Mouse (Mus musculus) spleen, adult 2 months (tissue): ENCODE measurements around the gene Tmem156. TPM values are rescaled to one million over a fixed set of nuclear protein-coding genes. Genes with fewer than 3 reads are reported as not detected.
A peak's percentile ranks its signal among the peaks of the same experiment; 100 is the strongest.

Experiments
- DNase-seq, 2 experiments: peaks; one replicate each; pipeline versions ENCODE4 v3.0.0 to v3.0.0-alpha.2; 2012 to 2021; ENCODE audit warnings: low spot score in 2 of 2, low read depth in 1 of 2
- H3K27ac ChIP-seq: fragments of 200-500 bp; 2 replicates; pipeline ENCODE4 v1.5.1; 2012; ENCODE audit warnings: low read length, inconsistent platforms; ENCODE audit not compliant: insufficient read depth
- H3K27me3 ChIP-seq: fragments of 200-500 bp; 2 replicates; pipeline ENCODE4 v1.6.1; 2012; ENCODE audit warnings: mild to moderate bottlenecking, moderate library complexity, low read length, inconsistent platforms; ENCODE audit not compliant: control insufficient read depth, insufficient read depth
- H3K36me3 ChIP-seq: fragments of 200-500 bp; 2 replicates; pipeline ENCODE4 v1.6.1; 2012; ENCODE audit warnings: mild to moderate bottlenecking, low read length, inconsistent platforms; ENCODE audit not compliant: control insufficient read depth, insufficient read depth
- H3K4me1 ChIP-seq: fragments of 200-500 bp; 2 replicates; pipeline ENCODE4 v1.6.1; 2011; ENCODE audit warnings: inconsistent platforms; ENCODE audit not compliant: control insufficient read depth, insufficient read depth, insufficient read length
- H3K4me3 ChIP-seq: fragments of 200-500 bp; 2 replicates; pipeline ENCODE4 v1.5.1; 2011; ENCODE audit warnings: mild to moderate bottlenecking, inconsistent platforms; ENCODE audit not compliant: insufficient read depth, insufficient read length; ENCODE audit errors: extremely low read depth
- CTCF ChIP-seq: fragments of 200-500 bp; IDR thresholded peaks from 2 replicates; pipeline ENCODE4 v1.5.1; 2011; ENCODE audit warnings: mild to moderate bottlenecking, inconsistent platforms; ENCODE audit not compliant: insufficient read depth, insufficient read length, insufficient replicate concordance; ENCODE audit errors: extremely low read depth
- POLR2A ChIP-seq: fragments of 200-500 bp; IDR thresholded peaks from 2 replicates; pipeline ENCODE4 v1.6.1; 2011; ENCODE audit warnings: low read depth, low read length, inconsistent platforms
- WGBS: fragments of 180-500 bp; shearing (Covaris S2); methylation state at CpG from one replicate; pipeline ENCODE4 v1.1.7; 2018; 5-methylcytosine and 5-hydroxymethylcytosine counted together
- polyA plus RNA-seq: library from polyadenylated mRNA; depleted of rRNA; stranded (reverse); fragments of >200 nt; gene quantifications from 2 replicates; pipeline ENCODE4 v1.2.3, GENCODE M21; 2012

Gene Tmem156
- polyA plus RNA-seq, 1 experiment: 2.9 TPM

DNA sequence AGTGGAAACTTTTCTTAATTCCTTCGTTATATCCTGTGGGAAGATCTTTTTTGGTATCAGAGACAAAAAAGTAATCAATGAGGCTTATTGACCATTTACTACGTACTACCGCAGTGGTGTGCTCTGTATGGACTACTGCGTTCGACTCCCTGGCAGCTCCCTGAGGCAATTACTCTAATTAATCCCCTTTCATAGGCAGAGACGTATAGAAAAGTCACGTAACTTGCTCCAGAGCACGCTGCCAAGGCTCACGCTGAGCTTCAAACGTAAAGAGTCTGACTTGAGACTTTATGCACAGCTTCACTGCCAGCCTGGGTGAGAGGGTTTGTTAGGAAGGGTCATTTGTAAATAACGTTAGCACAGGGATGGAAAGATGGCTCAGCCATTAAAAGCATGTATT is 8.1 kb upstream of the Tmem156 start:
- no peak for DNase-seq
- Histone ChIP-seq H3K27ac (no peak overlapping the region), H3K27me3 (no peaks in the 10 kb centered on the region), H3K36me3 (no peaks in the 10 kb centered on the region), H3K4me3 (no peak overlapping the region), H3K4me1 (peaks cover 2% of the 10 kb centered on the region; the same call in 1 of the 2 replicates)
- WGBS: 97% methylated on average over 11 of the region's 11 CpGs
- TF ChIP-seq POLR2A: no peak
- no peak for TF ChIP-seq CTCF

DNA sequence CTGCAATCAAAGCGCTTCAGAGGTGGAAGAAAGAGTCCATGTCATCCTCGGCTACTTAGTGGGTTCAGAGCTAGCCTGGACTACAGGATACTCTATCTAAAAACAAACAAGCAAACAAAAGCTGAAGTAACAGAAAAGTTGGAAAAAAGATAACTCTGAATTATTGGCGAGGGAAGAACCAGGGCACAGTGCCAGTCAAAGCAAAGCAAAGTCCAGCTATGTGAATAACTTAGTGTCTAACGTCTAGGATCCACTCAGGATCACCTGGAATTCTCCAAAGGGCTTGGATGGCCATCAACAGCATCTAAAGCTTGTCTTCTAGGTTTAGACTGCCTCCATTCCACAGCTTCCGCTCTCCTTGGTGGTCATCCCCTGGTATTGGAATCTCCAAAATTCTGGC is 5.5 kb upstream of the Tmem156 start:
- WGBS: 91% methylated on average over 5 of the region's 5 CpGs
- Histone ChIP-seq H3K27ac (no peak overlapping the region), H3K36me3 (no peaks in the 10 kb centered on the region), H3K27me3 (no peaks in the 10 kb centered on the region), H3K4me3 (no peak overlapping the region), H3K4me1 (no peaks in the 10 kb centered on the region; the same call in 1 of the 2 replicates)
- no peak for DNase-seq
- no peak for TF ChIP-seq POLR2A
- no peak for TF ChIP-seq CTCF

DNA sequence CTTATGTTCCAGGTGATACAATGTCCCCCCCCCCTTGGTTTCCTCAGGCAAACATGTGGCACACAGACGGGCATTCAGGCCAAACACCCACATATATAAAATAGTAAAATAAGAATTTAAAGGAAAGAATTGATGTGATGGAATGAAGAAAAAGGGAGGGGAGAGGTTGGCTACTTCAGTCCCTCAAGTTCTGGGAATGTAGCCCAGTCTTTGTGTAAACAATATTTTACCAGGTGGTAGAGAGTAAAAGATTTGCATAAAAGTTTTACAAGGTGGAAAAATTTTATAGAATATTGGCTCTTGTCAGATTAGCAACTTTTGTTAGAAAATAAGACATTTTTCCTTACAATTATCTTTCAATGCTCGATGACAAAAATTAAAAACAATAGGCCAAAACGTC is 4.9 kb upstream of the Tmem156 start:
- Histone ChIP-seq H3K27ac (no peak overlapping the region), H3K4me1 (no peaks in the 10 kb centered on the region), H3K4me3 (no peak overlapping the region), H3K36me3 (no peaks in the 10 kb centered on the region), H3K27me3 (no peaks in the 10 kb centered on the region)
- no peak for DNase-seq
- 78% methylated on average over 3 of the region's 3 CpGs for WGBS
- TF ChIP-seq CTCF (no peak), POLR2A (no peak)

DNA sequence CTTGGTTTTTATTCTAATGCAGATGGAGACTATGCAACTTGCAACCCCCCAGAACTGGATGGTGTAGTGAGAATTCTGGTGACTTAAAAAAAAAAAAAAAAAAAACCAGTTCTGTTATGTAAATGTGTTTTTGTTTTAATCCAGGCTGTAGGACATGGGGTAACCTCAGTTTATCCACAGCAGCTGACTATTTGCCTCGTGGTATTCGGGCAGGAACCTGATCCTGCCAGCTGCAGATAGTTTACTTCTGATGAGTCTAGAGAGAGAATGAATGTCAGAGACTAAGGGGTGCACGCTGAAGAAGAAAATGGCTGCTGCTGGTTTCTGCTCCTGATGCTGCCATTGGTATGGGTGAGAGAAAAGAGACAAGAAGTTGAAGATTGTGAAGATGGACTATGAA is 4.2 kb upstream of the Tmem156 start:
- Histone ChIP-seq H3K4me3 (no peak overlapping the region), H3K27me3 (no peaks in the 10 kb centered on the region), H3K27ac (no peak overlapping the region), H3K4me1 (no peaks in the 10 kb centered on the region), H3K36me3 (no peaks in the 10 kb centered on the region)
- no peak for DNase-seq
- no peak for TF ChIP-seq CTCF
- WGBS: 77% methylated on average over 3 of the region's 3 CpGs

DNA sequence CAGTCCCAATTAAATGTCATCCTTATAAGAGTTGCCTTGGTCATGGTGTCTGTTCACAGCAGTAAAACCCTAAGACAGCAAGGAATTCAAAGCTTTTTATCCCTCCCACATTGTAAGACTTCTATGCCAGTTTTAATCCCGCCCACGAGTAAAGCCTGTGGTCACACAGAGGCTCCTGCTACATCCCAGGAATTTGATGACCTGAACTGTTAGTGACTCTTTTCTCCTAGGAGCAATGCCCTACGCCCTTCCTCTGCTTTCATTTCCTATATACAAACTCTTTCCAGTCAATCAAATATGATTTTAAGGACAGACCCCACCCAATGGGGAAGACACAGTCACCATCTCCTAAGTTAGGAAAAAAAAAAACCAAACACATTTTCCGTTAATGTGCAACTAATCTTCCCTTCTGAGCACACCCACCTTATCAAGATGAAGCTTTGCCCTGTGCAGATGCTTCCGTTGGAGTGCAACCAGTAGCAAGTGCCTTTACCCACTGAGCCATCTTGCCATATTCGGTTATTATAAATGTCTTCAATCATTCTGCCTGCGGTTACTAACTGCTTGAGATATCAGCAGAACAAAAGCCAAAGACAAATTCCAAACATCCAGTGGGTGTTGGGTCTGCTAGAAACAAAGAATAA is 3.1 kb upstream of the Tmem156 start:
- TF ChIP-seq CTCF (no peak), POLR2A (no peak)
- no peaks in the 10 kb centered on the region for H3K4me1 ChIP-seq
- DNase-seq: no peak
- WGBS: 87% methylated on average over 7 of the region's 7 CpGs
- H3K27ac ChIP-seq: no peak overlapping the region
- no peaks in the 10 kb centered on the region for H3K27me3 ChIP-seq
- H3K36me3 ChIP-seq: no peaks in the 10 kb centered on the region
- H3K4me3 ChIP-seq: no peak overlapping the region

DNA sequence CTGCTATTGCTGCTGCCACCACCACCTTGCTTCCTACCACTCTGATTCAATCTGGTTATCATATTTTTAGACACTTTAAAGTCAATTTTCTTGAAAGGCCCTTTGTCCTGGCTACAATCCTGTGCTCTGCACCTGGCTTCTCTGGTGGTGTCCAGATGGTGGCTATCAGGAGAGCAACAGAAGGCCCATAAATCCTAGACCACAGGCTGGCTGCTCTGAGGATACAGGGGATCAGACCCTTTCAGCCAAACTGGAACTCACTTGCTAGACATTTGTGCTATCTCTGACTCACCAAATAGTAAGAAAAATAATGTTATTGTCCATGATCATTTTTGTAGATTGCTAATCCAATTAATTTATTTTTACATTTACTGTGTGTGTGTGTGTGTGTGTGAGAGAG is 1.8 kb upstream of the Tmem156 start:
- Histone ChIP-seq H3K27me3 (no peaks in the 10 kb centered on the region), H3K27ac (no peak overlapping the region), H3K4me3 (no peak overlapping the region), H3K4me1 (no peaks in the 10 kb centered on the region), H3K36me3 (no peaks in the 10 kb centered on the region)
- no peak for TF ChIP-seq POLR2A
- no peak for TF ChIP-seq CTCF
- DNase-seq: no peak

DNA sequence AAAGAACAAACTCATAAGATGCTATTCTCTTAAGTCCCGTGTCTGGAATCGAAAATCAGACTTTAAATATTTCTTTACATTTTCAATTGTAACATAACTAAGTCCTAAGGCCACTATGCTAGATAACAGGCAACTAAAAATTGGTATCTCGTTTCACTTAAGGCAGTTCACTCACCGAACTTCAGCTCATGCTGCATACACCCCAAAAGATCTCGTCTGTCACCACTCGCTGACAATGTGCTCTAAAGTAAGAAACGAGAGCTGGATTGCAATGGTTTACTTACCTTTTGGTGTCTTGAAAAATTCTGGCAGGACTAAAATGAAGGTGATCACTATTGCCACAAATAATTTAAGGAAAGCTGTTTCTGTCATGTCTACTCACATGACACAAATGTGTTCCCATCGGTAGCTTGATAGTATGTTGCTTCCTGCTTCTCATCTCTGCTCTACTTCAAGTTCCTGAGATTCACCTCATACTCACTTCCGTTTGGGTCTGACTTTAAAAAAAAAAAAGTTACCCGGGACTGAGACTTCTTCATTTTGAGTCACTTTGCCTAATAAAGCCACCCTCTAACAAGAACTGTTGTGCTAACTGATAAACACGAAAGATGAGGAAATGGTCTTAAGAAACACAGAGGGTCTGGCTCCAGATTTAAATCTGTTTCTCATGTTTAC is 611 bp downstream of the Tmem156 start:
- TF ChIP-seq CTCF (no peak), POLR2A (peak; percentile 16)
- no peaks in the 10 kb centered on the region for H3K27me3 ChIP-seq
- peak in 1 of 2 experiments; percentile 54 for DNase-seq
- H3K36me3 ChIP-seq: no peaks in the 10 kb centered on the region
- WGBS: 17% methylated on average over 11 of the region's 11 CpGs
- no peaks in the 10 kb centered on the region for H3K4me1 ChIP-seq
- peak overlapping the region; percentile 46 for H3K4me3 ChIP-seq
- H3K27ac ChIP-seq: peak overlapping the region; percentile 54; the same call in 1 of the 2 replicates
